Mouse (Mus musculus): ENCODE data around the gene Rmnd1.

The Rmnd1 gene

GRCm38 (mm10) chr10:4354371-4355260, 77.6 kb downstream of the Rmnd1 start:
- no peak for DNase-seq (ENCODE audit: low read depth, low spot score)

Measured in WW6 (cell line).